Mouse (Mus musculus) megakaryocyte progenitor cell, adult 5-6 weeks (primary cell): ENCODE results near the gene Lmln. TPM values are rescaled to one million over a fixed set of nuclear protein-coding genes. Genes with fewer than 3 reads are reported as not detected.
"Not testable (repeated sequence)": the region's sequence is repeated elsewhere in the genome, so short reads cannot be mapped to it uniquely, and the experiment has no call there.

Experiments used
- ATAC-seq: replicated peaks from 2 replicates; pipeline ENCODE4 v1.8.0; 2016; ENCODE audit warnings: mild to moderate bottlenecking, moderate TSS enrichment, inconsistent platforms; ENCODE audit not compliant: poor library complexity
- total RNA-seq, 2 experiments: library from RNA; stranded (forward) in 1 of 2; stranded (reverse) in 1 of 2; fragments of 157-497, 149-512 nt in 1 of 2; fragments of 200-1000 nt in 1 of 2; gene quantifications; 2 replicates each; pipeline versions ENCODE4 v1.2.3 to v1.2.4; 2015 to 2017

Gene Lmln
- total RNA-seq, 2 experiments from 2014 or later: 1.4 to 4.6 TPM

DNA sequence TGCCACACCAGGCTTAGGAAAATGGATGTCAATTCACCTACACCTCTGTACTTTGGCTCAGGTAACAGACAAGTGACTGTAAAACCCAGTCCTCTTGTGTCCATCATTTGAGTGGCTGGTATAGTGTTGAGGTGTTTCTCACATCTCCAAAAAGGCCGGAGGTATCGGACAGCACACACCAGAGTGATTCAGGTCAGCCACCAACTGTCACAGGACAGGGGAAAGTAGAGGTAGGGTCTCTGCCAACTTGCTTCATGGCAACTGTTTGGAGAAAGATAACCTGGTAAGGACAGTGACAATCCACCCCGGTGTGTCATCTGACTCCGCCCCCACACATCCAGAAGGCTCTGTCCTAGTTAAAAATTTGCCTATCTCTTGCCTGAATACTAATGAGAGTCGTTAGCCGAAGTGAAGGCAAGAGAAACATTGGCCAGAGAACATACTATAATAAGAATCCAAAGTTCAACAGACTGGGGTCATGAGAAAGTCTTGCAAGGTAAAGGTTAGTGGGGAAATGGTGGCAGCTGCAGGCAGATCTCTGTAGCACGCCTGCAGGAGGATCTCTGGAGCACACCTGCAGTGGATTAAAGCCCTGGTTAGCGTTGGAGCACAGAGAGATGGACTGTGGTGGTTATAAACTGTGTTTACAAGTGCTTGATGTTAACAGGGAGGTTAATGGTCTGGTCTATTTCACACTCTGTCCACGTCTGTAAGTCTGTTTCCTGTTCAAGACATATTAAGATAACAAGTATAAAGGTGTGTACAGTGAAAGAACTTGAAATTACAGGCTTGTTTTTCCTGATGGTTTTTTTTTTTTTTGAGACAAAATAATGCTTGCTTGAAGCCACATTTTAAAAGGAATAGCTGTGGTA, 108.6 kb downstream of the Lmln start:
- ATAC-seq: no peak; the same call in 1 of the 2 replicates

DNA sequence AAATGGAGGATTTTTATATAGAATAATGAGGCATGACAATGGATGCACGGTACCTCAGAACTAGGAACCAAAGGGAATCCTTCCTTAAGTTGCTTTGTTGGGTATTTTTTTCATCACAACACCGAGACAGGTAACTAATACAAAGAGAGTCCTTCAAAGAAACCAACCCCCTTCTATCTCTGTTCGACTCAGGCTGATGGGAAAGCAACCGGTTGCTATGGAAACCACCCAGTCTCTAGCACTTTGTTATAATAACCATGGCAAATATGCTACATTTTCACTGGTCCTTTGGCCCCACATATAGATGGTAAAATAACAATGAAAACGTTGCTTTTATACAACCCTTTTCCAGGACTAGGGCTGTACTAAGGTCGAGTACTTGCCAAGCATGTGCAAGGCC, 109.5 kb downstream of the Lmln start:
- ATAC-seq: no peak

DNA sequence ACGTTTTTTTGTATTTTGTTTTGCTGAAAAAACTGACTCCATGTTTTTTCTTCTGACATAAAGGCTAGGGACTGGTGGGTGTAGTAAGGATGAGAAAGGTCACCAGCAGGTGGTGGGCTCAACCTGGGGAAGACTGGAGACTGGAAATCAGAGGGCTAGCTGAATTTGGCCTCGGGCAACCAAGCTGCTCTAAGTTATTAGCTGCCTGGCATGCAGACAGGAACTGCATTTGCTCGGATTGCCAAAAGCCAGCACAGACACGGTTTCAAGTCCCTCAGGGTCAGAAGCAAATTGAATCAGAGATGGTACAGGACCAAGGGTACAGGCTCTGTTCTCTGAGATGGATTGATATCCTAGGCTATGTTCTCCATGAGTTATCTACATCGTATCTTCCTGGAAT, 110.8 kb downstream of the Lmln start:
- no peak for ATAC-seq

- no peak for ATAC-seq
These were observed 112.4 kb downstream of the Lmln start for GRCm38 (mm10) chr16:33174695-33175094.

DNA sequence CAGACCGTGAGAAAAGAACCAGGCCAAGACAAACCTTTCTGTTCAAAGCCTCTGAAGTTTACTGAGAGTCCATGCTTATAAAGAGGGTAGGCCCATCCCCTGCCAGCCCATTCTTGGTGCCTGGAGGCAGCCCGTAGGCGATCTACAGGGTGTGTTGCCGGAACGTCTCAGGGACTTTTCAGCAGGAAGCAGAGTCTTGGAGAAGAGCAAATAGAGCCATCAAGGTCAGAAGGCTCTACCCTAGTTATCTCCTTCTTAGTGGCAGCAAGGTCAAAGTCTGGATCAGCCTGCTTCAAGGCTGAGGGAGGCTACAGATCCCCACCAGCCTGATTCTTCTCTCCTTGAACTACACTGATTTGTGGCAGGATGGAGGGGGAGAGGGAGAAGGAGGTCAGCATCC, 114.5 kb downstream of the Lmln start:
- not testable (repeated sequence) for ATAC-seq

Other genes with a start within 250 kb of the Lmln start
- 31.3 and 39.0 TPM in 2 replicates for gene Fyttd1, start 185.0 kb upstream of the Lmln start, total RNA-seq (2015)
- gene Fyttd1, start 185.0 kb upstream of the Lmln start, total RNA-seq (2017): 51.3 and 70.4 TPM in 2 replicates
- 7.6 and 8.2 TPM in 2 replicates for gene Rubcn, start 184.8 kb upstream of the Lmln start, total RNA-seq (2015)
- gene Rubcn, start 184.8 kb upstream of the Lmln start, total RNA-seq (2017): 11.3 and 11.4 TPM in 2 replicates
- gene Lrch3, start 148.4 kb upstream of the Lmln start, total RNA-seq (2015): 16.6 and 21.5 TPM in 2 replicates
- 14.5 and 20.2 TPM in 2 replicates for gene Lrch3, start 148.4 kb upstream of the Lmln start, total RNA-seq (2017)
- 1.3 and 2.5 TPM in 2 replicates for gene Iqcg, start 6.3 kb upstream of the Lmln start, total RNA-seq (2015)
- gene Iqcg, start 6.3 kb upstream of the Lmln start, total RNA-seq (2017): 2.5 and 6.6 TPM in 2 replicates
- gene Rpl35a, start 6.1 kb upstream of the Lmln start, total RNA-seq (2015): 2,569 and 2,723 TPM in 2 replicates
- 1,815 and 2,269 TPM in 2 replicates for gene Rpl35a, start 6.1 kb upstream of the Lmln start, total RNA-seq (2017)
- 8.7 and 9.3 TPM in 2 replicates for gene Osbpl11, start 122.5 kb downstream of the Lmln start, total RNA-seq (2015)
- gene Osbpl11, start 122.5 kb downstream of the Lmln start, total RNA-seq (2017): 17.2 and 17.7 TPM in 2 replicates
- 71.2 TPM in 2 replicates for gene Snx4, start 188.9 kb downstream of the Lmln start, total RNA-seq (2015)
- gene Snx4, start 188.9 kb downstream of the Lmln start, total RNA-seq (2017): 76.7 and 86.1 TPM in 2 replicates